Mouse (Mus musculus): ENCODE results near the gene Ddx60.
"Not testable (repeated sequence)": the region's sequence is repeated elsewhere in the genome, so short reads cannot be mapped to it uniquely, and the experiment has no call there.

The Ddx60 gene

DNA sequence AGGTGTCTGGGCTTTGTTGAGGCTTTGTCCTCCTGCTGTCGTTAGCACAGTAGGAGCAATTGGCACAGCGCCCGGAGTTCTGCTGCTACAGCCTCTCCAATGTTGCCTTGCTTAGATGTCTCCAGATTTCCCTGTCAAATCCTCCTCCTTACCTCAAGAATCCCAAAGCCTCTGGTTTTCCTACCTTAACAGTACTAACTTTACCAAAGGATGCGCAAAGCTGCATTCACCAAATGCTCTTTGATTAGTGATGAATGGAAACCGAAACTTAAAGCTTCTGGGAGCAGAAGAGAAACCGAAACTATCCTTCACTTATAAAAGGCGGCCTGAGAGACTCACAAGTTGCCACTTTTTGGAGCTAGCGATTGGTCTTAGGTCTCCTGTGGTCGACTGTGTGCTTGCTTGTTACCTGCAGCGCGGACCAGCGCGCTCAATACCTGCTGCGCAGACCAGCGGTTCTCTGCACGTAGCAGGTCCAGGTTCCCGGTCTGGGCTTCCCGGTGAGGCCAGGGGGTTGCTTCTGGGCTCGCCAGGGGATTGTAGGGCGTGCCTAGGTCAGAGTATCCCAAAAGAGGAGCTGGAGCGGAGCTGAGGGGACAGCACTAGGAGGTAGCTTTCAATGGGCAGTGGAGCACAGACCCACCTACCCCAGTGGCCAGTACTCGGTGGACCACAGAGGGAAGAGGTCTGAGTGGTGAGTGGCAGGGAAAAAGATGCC lies at the start of gene Ddx60:
Gene Ddx60 (plus strand): TSS at position 311 of the 718 bp plus-strand sequence.
- DNase-seq: peak; percentile 76

DNA sequence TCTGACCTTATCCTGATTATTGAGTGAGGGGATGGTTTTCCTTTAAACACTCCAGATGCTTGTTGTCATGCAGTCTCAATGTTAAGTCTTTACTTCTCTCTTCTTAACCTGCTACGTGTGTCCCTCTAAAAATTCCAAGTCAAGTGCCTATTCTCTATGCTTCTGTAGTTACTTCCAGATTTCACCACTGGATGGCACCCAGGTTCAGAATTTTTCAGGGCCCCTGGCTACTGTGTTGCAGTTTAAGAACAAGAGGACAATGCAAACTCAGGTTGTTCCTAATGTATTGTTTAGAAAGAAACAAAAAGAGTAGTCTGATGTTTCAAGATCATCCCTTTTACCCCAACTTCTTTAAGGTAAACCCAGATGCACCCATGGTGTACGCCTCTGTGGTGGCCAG lies 33.8 kb upstream of the Ddx60 start:
- DNase-seq: peak; percentile 61

DNA sequence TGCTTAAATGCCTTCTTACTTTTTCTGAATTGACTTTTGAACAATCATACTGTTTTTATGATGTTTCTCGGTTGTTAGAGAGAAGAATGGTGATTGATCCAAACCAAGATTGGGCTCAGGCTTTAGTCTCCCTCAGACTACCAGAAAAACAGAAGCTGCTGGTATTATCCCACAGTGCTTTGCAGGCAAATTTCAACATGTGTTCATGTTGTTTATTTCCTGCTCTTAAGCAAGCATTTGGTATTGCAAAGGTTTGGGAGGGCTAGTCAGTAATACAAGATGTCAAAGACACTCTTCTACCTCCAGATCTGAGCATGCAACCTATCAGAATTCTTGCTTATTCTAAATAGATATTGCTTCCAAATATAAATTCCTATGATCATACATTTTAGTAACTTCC lies 31.1 kb upstream of the Ddx60 start:
- peak; percentile 6 for DNase-seq

DNA sequence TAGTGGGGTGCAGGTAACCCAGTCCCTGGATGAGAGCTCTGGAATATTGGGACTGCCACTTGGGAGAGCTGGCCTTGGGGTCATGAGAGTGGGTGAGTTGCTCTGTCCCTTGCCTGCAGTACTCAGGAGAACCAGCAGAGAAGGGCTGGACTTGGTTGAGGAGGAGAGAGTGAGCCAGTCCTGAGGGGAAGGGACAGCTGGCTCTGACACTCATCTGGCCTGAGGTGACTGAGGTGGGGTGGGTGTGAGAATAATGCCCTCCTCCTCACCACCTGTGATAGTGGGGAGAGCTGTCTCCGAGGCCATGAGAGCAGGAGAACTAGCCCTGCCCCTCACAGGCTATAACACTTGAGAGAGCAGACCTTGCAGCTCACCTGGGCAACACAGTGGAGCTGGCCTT lies 30.5 kb upstream of the Ddx60 start:
- DNase-seq: no peak

DNA sequence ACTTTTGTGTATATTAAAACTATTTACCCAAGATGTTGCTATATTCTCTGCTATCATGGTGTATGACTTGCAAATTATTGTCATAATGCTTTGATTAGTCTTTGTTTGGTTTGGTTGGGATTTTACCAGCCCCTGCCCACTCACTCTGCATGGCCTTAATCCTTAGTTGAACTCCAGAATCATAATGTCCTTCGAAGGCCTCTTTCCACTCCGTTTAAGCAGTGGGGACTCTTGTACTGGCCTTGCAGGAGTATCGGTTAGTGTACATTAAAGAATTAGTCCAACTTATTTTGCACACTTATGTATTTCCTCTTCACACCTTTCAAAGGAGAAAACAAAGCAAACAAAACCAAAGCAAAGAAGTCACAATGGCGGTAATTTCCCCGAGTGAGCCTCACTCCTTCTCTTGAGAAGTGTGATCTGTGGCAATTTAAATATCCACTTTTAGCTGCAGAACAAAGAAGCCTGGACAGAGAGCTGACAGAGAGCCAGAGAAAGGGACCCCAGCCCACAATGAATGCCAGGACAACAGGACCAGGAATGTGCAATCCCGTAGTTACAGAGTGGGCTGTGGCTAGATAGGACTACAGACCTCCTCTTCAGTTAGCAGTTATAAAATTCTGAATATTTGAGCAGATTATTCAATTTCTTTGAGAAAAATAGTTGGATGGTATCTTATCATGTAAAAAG lies 26.7 kb upstream of the Ddx60 start:
- DNase-seq: no peak

DNA sequence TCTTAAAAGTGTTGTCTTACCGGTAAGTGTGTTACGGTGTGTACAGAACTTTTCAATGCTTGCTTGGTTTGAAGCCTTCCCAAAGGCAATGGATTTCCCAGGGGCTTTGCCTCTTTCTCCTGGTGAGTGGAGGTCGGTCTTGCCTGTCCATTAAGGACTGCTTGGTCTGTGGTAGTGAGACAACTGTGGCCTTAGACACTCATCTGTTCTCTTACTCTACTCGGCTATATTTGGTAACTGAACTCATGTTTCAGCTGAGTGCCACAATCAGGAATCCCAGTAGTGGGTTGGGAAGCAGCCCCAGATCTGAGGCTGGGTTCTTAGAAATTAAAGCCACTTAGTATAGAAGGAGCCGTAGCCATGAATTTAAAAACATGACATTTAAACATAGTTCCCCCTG lies 25.4 kb upstream of the Ddx60 start, which contains the start of gene Palld:
Gene Palld (minus strand): TSS at position 170 of the 400 bp plus-strand sequence.
- DNase-seq: no peak

DNA sequence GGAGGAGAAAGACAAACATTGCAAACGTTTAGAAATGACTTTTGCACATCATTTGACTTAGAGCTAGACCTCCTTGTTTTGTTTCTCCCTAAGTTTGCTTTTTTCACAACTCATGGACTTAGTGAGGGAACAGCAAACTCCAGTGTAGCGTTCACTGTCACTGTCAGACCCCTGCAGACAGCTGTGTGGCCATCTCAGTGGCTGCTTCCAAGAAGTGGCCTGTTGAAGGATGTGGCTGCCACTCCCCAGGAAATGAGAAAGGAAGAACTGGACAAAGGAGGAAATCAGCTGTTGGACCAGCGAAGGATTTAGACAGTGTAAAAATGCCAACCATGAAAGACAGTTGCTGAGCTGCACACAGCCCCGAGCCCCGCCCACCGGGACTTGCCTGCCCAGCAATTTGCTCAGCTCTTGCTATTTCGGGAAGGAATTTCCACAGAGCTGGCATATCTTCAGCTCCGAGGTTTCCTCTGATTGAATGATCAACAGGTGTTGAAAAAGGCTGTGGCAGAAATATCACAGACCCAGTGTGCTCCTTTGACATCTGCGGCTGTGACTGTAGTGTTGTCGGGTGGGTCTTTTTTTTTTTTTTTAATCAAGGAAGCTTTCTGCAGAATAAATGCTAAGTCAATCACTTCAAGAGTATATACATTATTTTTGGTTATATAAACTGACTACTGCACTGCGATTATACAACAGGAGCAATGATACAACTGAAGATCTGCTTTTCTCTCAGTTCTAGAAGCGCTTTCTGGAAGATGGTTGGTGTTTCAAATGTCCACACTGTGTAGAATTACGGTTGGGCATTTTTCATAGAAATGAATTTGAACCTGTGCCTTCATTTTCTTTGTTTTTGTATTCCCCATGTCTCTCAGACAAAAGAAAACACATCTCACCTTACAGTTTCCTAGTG lies 19.3 kb upstream of the Ddx60 start:
- peak; percentile 54 for DNase-seq

DNA sequence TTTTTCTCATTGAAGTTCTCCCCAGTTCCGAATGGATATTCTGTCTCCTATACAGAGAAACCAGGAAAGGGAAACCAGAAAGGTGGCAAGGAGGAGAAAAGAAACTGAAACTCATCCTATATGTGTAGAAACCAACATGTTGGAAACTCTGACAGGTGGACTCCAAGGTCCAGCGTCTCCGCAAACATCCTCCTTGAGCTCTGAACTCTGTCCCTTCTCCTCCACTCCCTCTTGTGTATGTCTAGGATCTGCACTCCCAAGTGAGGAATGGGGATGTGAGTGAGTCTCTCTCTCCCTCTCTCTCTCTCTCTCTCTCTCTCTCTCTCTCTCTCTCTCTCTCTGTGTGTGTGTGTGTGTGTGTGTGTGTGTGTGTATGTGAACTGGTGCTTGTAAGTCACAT lies 18.6 kb upstream of the Ddx60 start:
- DNase-seq: no peak

DNA sequence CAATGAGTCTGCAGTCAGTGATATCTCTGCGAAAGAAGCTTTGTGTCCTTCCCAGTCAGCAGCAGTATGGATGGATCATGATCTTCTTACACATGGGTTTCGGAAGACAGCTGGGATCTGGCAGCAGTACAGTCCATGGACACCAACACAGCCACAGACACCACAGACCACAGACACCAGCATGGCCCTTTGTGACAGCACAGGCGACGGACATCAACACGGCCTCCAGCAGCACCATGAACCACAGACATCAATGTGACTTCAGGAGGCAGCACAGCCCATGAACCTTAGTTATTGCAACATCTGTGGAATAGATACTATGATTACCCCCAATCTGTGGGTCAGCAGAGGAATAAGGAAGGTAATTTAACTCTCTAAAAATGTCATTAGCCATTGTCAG lies 15.1 kb upstream of the Ddx60 start:
- DNase-seq: no peak

DNA sequence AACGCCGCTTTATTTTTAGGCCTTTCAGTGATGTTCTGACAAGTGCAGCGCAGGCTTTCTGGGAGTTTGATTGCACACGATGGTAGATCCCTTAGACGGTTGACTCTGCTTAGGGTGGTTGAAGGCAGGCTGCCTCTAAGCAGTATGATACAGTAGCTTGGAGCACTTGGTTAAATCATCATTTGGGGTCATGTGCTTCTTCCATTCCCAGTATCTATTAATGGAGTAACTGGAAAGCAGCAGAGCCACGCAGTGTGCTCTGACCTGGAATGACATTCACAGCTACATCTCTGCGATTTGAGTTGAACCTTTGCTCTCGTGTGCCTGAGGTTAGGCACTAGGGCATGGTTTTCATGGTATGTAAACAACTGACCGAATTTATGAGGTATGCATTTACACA lies 13.9 kb upstream of the Ddx60 start:
- no peak for DNase-seq

DNA sequence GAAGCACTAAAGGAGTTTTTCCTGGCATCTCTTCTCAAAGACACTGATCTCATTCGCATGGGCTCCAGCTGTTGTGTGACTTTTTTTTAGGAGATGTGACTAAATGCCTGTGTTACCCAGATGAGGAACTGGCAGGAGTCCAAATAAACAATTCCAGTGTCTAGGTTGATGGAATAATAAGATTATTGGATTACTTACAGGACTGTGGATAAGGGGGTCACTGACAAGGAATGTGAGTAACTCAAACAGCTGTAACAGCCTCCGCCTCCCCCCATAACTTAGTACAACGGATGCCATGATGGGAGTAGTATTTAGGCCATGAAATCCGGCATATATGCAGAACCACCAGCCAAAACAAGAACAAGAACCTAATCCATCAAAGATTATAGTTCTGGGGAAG lies 10.6 kb upstream of the Ddx60 start:
- DNase-seq: no peak

DNA sequence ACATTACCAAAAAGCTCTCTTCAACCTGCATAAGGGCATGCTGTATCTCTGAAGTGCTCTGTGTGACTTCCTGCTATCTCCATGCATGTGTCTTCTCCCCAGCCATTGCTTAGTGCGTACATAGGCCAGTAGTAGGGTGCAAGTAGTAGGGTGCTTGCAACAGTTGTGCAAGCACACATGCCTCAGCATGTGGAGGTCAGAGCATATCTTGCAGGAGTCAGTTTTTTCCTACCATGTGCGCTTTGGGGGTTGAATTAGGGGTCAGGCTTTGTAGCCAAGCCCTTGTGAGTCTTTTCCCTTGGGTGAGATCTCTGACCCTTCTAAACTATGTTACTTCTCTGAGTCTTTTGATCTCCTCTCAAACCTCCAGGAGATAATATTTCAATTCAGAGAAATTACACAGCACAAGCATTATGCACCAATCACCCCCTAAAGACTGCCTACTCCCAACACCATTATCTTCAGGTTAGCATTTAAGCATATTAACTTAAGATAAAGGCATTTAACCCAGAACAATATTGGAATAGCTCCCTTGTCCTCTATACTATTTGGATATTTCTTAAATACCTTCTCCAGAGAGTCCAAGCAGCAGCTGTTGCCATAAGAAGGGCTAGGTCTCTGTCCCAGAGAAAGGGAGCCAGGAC lies 8.6 kb upstream of the Ddx60 start:
- DNase-seq: no peak

DNA sequence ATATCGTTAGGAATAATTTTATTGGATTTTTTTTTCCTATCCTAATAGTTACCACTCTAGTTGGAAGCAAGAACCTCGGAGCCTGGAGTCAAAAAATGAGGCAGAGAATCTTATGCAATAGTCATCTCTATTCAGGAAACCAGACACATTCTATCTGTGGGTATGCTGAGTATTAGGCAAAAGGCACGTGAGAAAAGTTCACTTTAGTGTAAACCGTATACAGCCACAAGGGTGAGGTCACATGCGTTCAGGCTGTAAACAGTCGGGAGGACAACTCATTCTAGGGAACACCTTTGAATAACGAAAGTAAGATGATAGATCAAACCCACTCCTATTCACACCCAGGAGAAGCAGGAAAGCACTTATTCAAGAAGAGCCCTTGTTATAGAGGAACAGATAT lies 7.5 kb upstream of the Ddx60 start:
- DNase-seq: peak; percentile 3

DNA sequence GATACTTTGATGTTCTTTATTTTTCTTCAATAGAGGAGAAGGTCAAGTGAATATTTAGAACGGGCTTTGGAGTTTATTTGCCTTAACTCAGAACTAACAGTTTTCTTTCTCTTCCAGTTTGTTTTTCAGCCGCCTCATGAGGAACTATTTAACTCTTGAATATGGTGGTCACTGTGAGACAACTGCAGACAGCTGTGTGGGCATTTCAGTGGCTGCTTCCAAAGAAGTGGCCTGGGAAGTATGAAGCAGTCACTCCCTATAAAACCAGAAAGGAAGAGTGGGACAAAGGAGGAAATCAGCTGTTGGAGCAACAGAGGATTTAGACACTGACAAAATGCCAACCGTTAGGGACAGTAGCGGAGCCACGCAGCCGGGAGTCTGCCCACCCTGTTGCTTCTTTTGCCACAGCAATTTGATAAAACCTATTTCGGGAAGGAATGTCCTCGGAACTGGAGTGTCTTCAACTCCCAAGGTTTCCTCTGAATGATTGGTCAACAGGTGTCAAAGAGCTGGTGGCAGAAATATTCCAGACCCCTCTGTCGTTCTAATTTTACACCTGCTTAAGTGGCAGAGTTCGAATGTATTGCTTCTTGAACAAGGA lies 6.3 kb upstream of the Ddx60 start:
- no peak for DNase-seq

DNA sequence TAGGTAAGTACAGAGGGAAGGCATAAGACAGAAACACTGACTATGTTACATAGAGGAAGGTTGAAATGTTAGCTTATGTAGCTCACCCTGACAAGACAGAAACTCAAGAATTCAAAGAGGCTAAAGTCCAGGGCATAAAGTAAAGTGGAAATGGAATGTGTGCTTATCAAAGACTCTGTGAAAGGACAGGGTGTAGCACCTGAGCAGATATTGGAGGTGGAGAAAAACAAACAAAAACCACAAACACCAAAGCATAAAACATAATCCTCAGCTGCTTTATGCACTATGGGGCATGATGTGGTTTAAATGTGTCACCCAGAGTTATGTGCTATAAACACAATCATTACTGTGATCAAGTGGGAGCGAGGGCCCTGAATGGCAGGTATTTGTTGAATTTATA lies 3.4 kb upstream of the Ddx60 start:
- no peak for DNase-seq

DNA sequence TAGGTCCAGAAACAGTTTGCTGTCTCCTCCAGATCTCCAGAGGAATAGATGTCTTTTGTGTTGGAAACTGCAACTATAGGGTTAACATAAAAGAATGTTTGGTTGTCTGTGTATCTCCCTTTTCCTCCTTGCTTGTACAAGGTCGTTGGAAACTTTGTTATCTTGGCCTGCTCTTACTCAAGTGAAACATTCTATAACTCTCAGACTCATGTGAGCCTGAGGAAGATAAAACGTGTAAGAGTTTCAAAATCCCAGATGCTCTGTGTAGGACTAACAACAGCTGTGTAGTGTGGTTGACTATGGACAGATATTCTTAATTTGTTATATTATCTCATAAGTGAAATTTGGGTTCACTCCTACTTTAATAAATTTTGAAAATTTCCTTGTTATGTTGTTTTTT lies 5.4 kb downstream of the Ddx60 start:
- no peak for DNase-seq

DNA sequence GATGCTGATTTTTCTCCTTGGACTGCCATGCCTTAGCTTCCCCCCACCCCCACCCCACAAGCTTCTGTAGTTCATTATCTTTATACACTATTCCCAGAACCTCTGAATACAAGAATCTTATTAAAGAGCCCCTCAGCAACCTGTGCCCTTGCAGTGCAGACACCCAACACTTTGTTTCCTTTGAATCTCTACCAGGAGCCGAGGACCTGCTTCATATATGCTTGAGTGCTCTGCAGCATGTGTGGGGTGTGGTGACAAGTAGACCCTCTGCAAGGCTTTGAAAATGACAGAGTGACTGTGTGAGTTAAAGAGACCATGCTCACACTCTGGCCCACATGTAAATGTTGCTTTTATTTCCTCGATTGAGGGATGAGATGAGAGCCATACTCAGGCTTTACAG lies 9.7 kb downstream of the Ddx60 start:
- DNase-seq: no peak

DNA sequence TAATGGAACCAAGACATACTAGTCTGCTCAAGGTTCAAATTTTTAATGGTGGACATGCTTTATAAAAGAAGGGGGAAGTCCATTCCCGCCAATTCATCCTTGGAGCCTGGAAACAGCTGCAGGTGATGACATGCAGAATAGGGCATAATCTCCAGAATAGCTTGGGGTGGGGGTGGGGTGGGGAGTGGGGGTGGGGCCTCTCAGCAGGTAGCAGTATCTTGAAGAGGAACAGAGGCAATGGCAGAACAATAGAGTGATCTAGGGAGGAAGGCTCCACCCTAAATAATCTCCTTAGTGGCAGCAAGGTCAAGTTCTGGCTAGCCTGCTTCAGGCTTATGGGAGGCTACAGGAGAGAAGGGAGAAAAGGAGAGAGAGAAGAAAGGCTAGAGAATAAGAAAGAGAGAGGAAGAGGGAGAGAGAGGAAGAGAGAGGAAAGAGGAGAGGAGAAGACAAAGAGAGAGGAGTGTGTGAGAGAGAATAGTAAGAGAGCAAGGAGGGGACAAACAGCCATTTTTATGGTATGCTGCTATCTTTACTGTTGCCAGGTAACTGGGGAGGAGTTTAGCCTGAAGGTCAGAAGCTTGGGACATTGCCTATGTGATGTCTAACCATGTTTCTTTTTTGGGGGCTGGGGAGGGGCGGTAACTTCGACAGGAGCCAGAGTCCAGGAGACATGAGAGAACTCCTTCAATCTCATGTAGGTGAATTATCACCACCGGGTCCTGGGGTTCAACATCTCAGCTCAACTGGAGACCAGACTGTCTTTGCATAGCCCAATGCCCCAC lies 36.9 kb downstream of the Ddx60 start:
- not testable (repeated sequence) for DNase-seq

DNA sequence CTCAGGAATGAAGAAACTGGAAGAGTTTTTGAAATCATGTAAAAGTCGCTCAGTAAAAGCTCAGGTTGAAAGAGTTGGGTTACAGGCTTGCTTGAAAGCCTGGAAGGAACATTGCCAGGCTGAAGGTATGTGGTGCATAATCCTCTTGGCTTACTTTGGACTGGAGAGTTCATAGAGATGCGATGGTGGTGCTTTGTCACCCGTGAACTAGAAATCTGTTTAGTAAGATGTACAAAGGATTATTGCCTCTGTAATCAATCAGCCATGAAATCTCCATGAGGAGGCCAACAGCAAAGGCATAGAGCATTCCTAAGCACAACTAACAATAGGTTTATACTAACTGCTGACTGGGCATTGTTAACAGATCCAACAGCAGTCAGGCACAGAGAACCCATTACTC lies 41.7 kb downstream of the Ddx60 start:
- no peak for DNase-seq

DNA sequence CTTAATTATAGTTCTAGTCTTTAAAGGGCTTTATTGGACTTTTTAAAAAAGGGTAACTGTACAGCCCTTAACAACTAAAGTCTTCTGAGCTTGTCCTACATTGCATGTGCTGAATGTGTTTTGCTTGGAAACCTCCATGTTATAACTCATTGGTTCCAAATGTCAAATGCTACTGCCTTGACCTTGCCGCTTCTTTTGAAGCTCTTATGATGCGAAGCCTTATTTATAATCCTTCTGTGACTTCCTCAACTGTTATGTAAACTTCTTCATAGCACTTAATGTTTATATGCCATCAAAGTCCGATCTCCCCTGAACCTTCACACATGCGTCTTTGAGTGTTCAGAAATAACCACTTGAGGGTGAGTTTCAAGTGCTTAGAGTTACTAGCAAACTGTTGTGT lies 57.1 kb downstream of the Ddx60 start:
- no peak for DNase-seq

DNA sequence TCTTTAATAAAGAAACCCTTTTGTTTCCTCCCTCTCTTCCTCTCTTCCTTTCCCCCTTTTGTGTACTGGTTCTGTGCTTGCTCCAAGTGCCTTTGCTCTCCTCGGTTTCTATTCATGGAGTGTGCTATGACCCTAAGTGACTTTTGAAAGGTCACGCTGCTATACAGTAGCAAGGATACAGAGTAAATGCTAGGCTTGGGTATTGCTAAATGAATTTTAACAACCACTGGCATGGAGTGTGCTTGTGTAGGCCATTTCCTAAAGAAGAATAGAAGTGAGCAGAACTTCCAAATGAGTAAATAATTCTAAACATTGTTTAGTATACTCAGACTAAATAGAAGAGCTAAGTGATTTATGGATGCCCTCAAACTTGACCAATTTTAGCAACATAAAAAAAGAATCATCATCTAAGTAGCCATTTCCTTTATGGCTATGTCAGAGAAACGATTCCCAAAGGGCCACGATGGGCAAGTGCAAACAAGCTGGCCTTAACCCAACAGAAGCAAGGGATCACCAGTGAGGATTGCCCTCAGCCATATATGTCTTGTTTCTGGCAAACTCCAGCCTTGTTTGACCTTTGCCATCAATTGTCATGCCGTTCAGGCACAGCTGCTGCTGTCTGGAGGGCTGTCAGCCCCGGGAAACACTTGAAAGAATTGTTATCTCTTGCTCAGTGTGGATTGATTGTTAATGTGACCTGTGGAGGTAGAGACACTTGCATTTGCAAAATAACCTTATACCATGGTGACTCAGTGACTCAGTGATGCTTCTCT lies 58.0 kb downstream of the Ddx60 start:
- DNase-seq: no peak

All from lung, postnatal 36 days (tissue).